Mouse (Mus musculus): Measurements from ENCODE around the gene Ptgs1.

- TF ChIP-seq EP300 (optimal IDR thresholded peaks at IDR 0.05) = no peak
- no peak for TF ChIP-seq CTCF (IDR thresholded peaks at IDR 0.05; ENCODE audit: low read depth)
Measured at GRCm38 (mm10) chr2:36252505-36252904, 22.3 kb downstream of the Ptgs1 start.

Data from stomach, postnatal 0 days (tissue).